Mouse (Mus musculus): ENCODE data around the gene Tmcc3. TPM values are rescaled to one million over a fixed set of nuclear protein-coding genes. Genes with fewer than 3 reads are reported as not detected.

Gene Tmcc3
- total and polyA plus RNA-seq, 3 experiments, result 15.3 to 35.1 (median 29.8) TPM

DNA sequence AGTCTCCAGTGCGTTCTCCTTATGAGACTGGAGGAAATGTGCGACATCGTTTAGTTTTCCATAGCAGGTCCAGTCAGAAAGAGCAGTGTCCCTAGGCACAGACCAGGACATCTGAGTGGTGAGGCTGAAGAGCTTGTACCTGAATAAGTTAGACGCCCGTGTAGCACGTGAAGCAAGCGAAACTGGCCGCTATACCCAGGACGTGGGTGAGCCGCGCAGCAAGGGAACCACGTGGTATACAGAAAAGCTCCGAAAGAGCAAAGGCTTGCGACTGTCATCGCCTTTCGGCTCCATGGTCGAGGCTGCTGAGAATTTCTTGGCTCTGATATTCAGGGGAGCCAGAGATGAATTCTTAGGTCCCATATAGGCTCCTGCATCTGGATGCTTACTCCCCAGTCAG is 29.8 kb downstream of the Tmcc3 start:
- H3K36me3 ChIP-seq (ENCODE audit: control insufficient read depth, insufficient read depth, low read length), result no peaks in the 10 kb centered on the region
- no peak overlapping the region for H3K9ac ChIP-seq (ENCODE audit: low read depth, low read length)
- intact Hi-C loops (cut with DNase I), result no loop called here
- WGBS, result 66% methylated on average over 17 of the region's 17 CpGs
- no peaks in the 10 kb centered on the region for H3K27me3 ChIP-seq (ENCODE audit: control insufficient read depth, insufficient read depth, low read length)
- TF ChIP-seq EP300 (IDR thresholded peaks at IDR 0.05; ENCODE audit: insufficient read depth, low read depth, low read length) (no peak), CTCF (IDR thresholded peaks at IDR 0.05) (no peak), POLR2A (IDR thresholded peaks at IDR 0.05; ENCODE audit: insufficient read depth, low read depth, low read length) (no peak)
- no peak for DNase-seq
- no peak overlapping the region for H3K4me3 ChIP-seq
- no peaks in the 10 kb centered on the region for H3K79me2 ChIP-seq (replicated peaks; ENCODE audit: control insufficient read depth, insufficient read depth, low read length)
- H3K27ac ChIP-seq, result no peak overlapping the region
- no peaks in the 10 kb centered on the region for H3K4me1 ChIP-seq (ENCODE audit: control insufficient read depth, insufficient read depth, low read length)

GRCm38 (mm10) chr10:94342256-94342655 is 30.5 kb downstream of the Tmcc3 start:
- Histone ChIP-seq H3K27ac (no peak overlapping the region), H3K4me3 (no peak overlapping the region), H3K36me3 (ENCODE audit: control insufficient read depth, insufficient read depth, low read length) (no peaks in the 10 kb centered on the region), H3K27me3 (ENCODE audit: control insufficient read depth, insufficient read depth, low read length) (no peaks in the 10 kb centered on the region), H3K79me2 (replicated peaks; ENCODE audit: control insufficient read depth, insufficient read depth, low read length) (no peaks in the 10 kb centered on the region), H3K4me1 (ENCODE audit: control insufficient read depth, insufficient read depth, low read length) (no peaks in the 10 kb centered on the region), H3K9ac (ENCODE audit: low read depth, low read length) (no peak overlapping the region)
- WGBS, result 69% methylated on average over 7 of the region's 7 CpGs
- DNase-seq, result no peak
- intact Hi-C loops (cut with DNase I), result no loop called here
- no peak for TF ChIP-seq CTCF (IDR thresholded peaks at IDR 0.05)
- TF ChIP-seq POLR2A (IDR thresholded peaks at IDR 0.05; ENCODE audit: insufficient read depth, low read depth, low read length), result no peak
- TF ChIP-seq EP300 (IDR thresholded peaks at IDR 0.05; ENCODE audit: insufficient read depth, low read depth, low read length), result no peak

DNA sequence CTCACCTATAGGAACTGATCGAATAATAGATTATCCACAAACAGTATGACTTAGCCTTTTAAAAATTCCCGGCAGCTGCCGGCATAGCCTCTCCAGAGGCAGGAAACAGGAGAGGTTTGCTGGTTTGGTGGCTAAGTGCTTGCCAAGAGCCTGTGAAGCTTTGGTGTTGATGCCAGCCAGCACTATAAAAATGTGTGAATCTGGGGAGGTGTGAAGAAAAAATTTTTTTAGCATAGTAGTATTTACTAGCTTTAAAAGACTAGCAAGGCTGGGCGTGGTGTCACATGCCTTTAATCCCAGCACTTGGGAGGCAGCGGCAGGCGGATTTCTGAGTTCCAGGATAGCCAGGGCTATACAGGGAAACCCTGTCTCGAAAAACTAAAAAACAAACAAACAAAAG is 31.8 kb downstream of the Tmcc3 start:
- WGBS, result 75% methylated on average over 7 of the region's 7 CpGs
- Histone ChIP-seq H3K36me3 (ENCODE audit: control insufficient read depth, insufficient read depth, low read length) (no peaks in the 10 kb centered on the region), H3K4me1 (ENCODE audit: control insufficient read depth, insufficient read depth, low read length) (no peaks in the 10 kb centered on the region), H3K9ac (ENCODE audit: low read depth, low read length) (no peak overlapping the region), H3K27ac (no peak overlapping the region), H3K27me3 (ENCODE audit: control insufficient read depth, insufficient read depth, low read length) (no peaks in the 10 kb centered on the region), H3K79me2 (replicated peaks; ENCODE audit: control insufficient read depth, insufficient read depth, low read length) (no peaks in the 10 kb centered on the region), H3K4me3 (no peak overlapping the region)
- TF ChIP-seq EP300 (IDR thresholded peaks at IDR 0.05; ENCODE audit: insufficient read depth, low read depth, low read length) (no peak), POLR2A (IDR thresholded peaks at IDR 0.05; ENCODE audit: insufficient read depth, low read depth, low read length) (no peak), CTCF (IDR thresholded peaks at IDR 0.05) (no peak)
- DNase-seq, result no peak
- intact Hi-C loops (cut with DNase I), result no loop called here

DNA sequence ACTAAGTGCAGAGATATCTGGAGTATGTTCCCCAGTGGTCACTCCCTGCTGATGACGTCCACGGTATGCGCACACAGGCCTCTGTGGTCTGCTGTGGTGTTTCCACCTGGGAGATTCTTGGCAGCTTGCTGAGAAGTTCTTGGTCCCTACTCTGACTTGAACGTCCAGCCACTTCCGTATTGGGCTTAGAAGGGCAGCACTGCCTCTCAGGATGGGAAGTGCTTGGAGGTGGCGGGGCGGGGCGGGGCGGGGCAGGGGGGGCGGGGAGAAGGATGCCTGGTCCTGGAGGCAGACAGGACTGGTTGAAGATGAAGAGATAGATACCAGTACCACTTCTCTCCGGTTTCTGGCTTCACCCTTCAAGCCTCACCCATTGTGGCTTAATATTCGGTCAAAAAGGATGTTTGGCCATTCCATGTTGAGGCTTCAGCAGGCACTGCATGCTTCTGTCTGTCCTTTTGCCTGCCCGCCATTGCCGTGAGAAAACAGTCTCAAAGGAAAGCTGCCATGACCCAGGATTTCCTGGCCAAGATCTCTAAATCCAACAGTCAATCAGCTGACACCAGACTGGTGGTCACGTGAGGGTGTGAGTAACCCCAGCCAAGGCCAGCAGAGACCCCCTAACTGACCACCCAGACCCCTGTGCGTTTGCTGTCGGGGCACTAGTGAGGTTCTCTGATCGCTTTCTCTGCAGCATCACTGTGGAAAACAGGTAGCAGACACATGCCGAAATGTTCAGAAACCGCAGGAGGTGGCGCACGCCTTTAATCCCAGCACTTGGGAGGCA is 33.1 kb downstream of the Tmcc3 start:
- no peak overlapping the region for H3K27ac ChIP-seq
- H3K4me1 ChIP-seq (ENCODE audit: control insufficient read depth, insufficient read depth, low read length), result no peaks in the 10 kb centered on the region
- DNase-seq, result no peak
- H3K27me3 ChIP-seq (ENCODE audit: control insufficient read depth, insufficient read depth, low read length), result no peaks in the 10 kb centered on the region
- no peak overlapping the region for H3K4me3 ChIP-seq
- no peak overlapping the region for H3K9ac ChIP-seq (ENCODE audit: low read depth, low read length)
- 56% methylated on average over 22 of the region's 22 CpGs for WGBS
- intact Hi-C loops (cut with DNase I), result no loop called here
- H3K79me2 ChIP-seq (replicated peaks; ENCODE audit: control insufficient read depth, insufficient read depth, low read length), result no peaks in the 10 kb centered on the region
- no peaks in the 10 kb centered on the region for H3K36me3 ChIP-seq (ENCODE audit: control insufficient read depth, insufficient read depth, low read length)
- TF ChIP-seq EP300 (IDR thresholded peaks at IDR 0.05; ENCODE audit: insufficient read depth, low read depth, low read length) (no peak), POLR2A (IDR thresholded peaks at IDR 0.05; ENCODE audit: insufficient read depth, low read depth, low read length) (no peak), CTCF (IDR thresholded peaks at IDR 0.05) (no peak)

DNA sequence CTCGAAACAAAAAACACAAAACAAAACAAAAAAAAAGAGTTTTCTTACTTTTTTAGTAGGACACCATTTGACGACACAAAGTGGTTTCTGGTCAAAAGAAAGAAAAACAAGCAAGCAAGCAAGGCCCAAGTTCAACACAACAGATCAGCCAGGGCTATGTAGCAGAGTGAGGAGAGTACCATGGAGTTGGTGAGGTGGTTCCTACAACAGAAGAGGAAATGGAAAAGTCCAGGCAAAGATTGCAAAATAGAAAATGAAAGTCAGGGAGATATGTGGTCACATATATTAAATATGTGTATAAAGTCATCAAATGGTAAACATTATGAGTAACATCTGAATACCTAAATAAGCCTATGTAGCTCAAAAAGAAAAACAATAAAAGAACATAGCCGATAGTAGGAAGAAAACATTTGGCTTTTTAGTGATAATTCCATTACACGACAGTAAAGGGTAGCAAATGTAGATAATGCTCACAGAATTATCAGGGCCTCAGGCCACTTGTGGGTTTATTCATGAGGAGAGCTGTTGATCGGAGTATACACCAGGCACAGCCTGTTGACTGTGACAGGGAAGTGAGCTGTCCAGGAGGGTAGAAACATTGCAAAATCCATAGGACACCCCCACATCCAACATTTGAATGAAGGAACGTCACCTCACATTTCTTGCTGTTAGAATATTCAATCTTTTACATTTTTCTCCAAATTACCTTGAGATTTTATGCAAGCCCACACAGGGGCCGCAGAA is 33.9 kb downstream of the Tmcc3 start:
- intact Hi-C loops (cut with DNase I), result no loop called here

GRCm38 (mm10) chr10:94346596-94346995 is 34.8 kb downstream of the Tmcc3 start:
- no peak for DNase-seq
- Histone ChIP-seq H3K4me1 (ENCODE audit: control insufficient read depth, insufficient read depth, low read length) (no peaks in the 10 kb centered on the region; the same call in 1 of the 2 replicates), H3K27me3 (ENCODE audit: control insufficient read depth, insufficient read depth, low read length) (no peaks in the 10 kb centered on the region), H3K36me3 (ENCODE audit: control insufficient read depth, insufficient read depth, low read length) (no peaks in the 10 kb centered on the region), H3K27ac (no peak overlapping the region), H3K9ac (ENCODE audit: low read depth, low read length) (no peak overlapping the region), H3K4me3 (no peak overlapping the region), H3K79me2 (replicated peaks; ENCODE audit: control insufficient read depth, insufficient read depth, low read length) (no peaks in the 10 kb centered on the region)
- WGBS, result 93% methylated on average over 7 of the region's 7 CpGs
- TF ChIP-seq POLR2A (IDR thresholded peaks at IDR 0.05; ENCODE audit: insufficient read depth, low read depth, low read length) (no peak), CTCF (IDR thresholded peaks at IDR 0.05) (no peak), EP300 (IDR thresholded peaks at IDR 0.05; ENCODE audit: insufficient read depth, low read depth, low read length) (no peak)
- intact Hi-C loops (cut with DNase I), result no loop called here

More for the DNA sequence above, 33.9 kb downstream of the Tmcc3 start:
- TF ChIP-seq CTCF (IDR thresholded peaks at IDR 0.05), result no peak
- no peak for TF ChIP-seq EP300 (IDR thresholded peaks at IDR 0.05; ENCODE audit: insufficient read depth, low read depth, low read length)
- TF ChIP-seq POLR2A (IDR thresholded peaks at IDR 0.05; ENCODE audit: insufficient read depth, low read depth, low read length), result no peak
- Histone ChIP-seq H3K4me1 (ENCODE audit: control insufficient read depth, insufficient read depth, low read length) (no peaks in the 10 kb centered on the region; the same call in 1 of the 2 replicates), H3K27ac (no peak overlapping the region), H3K79me2 (replicated peaks; ENCODE audit: control insufficient read depth, insufficient read depth, low read length) (no peaks in the 10 kb centered on the region), H3K27me3 (ENCODE audit: control insufficient read depth, insufficient read depth, low read length) (no peaks in the 10 kb centered on the region), H3K36me3 (ENCODE audit: control insufficient read depth, insufficient read depth, low read length) (no peaks in the 10 kb centered on the region), H3K4me3 (no peak overlapping the region), H3K9ac (ENCODE audit: low read depth, low read length) (no peak overlapping the region)
- DNase-seq, result no peak
- 85% methylated on average over 7 of the region's 7 CpGs for WGBS
